Mouse (Mus musculus) spleen, adult 2 months (tissue): ENCODE data around the gene Slc30a6. TPM values are rescaled to one million over a fixed set of nuclear protein-coding genes. Genes with fewer than 3 reads are reported as not detected.

Source experiments
- DNase-seq, 2 experiments: peaks; one replicate each; pipeline versions ENCODE4 v3.0.0 to v3.0.0-alpha.2; 2012 to 2021; ENCODE audit warnings: low spot score in 2 of 2, low read depth in 1 of 2
- H3K27ac ChIP-seq: fragments of 200-500 bp; 2 replicates; pipeline ENCODE4 v1.5.1; 2012; ENCODE audit warnings: low read length, inconsistent platforms; ENCODE audit not compliant: insufficient read depth
- H3K27me3 ChIP-seq: fragments of 200-500 bp; 2 replicates; pipeline ENCODE4 v1.6.1; 2012; ENCODE audit warnings: mild to moderate bottlenecking, moderate library complexity, low read length, inconsistent platforms; ENCODE audit not compliant: control insufficient read depth, insufficient read depth
- H3K36me3 ChIP-seq: fragments of 200-500 bp; 2 replicates; pipeline ENCODE4 v1.6.1; 2012; ENCODE audit warnings: mild to moderate bottlenecking, low read length, inconsistent platforms; ENCODE audit not compliant: control insufficient read depth, insufficient read depth
- H3K4me1 ChIP-seq: fragments of 200-500 bp; 2 replicates; pipeline ENCODE4 v1.6.1; 2011; ENCODE audit warnings: inconsistent platforms; ENCODE audit not compliant: control insufficient read depth, insufficient read depth, insufficient read length
- H3K4me3 ChIP-seq: fragments of 200-500 bp; 2 replicates; pipeline ENCODE4 v1.5.1; 2011; ENCODE audit warnings: mild to moderate bottlenecking, inconsistent platforms; ENCODE audit not compliant: insufficient read depth, insufficient read length; ENCODE audit errors: extremely low read depth
- CTCF ChIP-seq: fragments of 200-500 bp; IDR thresholded peaks from 2 replicates; pipeline ENCODE4 v1.5.1; 2011; ENCODE audit warnings: mild to moderate bottlenecking, inconsistent platforms; ENCODE audit not compliant: insufficient read depth, insufficient read length, insufficient replicate concordance; ENCODE audit errors: extremely low read depth
- POLR2A ChIP-seq: fragments of 200-500 bp; IDR thresholded peaks from 2 replicates; pipeline ENCODE4 v1.6.1; 2011; ENCODE audit warnings: low read depth, low read length, inconsistent platforms
- WGBS: fragments of 180-500 bp; shearing (Covaris S2); methylation state at CpG from one replicate; pipeline ENCODE4 v1.1.7; 2018; 5-methylcytosine and 5-hydroxymethylcytosine counted together
- polyA plus RNA-seq: library from polyadenylated mRNA; depleted of rRNA; stranded (reverse); fragments of >200 nt; gene quantifications from 2 replicates; pipeline ENCODE4 v1.2.3, GENCODE M21; 2012

The Slc30a6 gene
- polyA plus RNA-seq, 1 experiment = 9.5 TPM

DNA sequence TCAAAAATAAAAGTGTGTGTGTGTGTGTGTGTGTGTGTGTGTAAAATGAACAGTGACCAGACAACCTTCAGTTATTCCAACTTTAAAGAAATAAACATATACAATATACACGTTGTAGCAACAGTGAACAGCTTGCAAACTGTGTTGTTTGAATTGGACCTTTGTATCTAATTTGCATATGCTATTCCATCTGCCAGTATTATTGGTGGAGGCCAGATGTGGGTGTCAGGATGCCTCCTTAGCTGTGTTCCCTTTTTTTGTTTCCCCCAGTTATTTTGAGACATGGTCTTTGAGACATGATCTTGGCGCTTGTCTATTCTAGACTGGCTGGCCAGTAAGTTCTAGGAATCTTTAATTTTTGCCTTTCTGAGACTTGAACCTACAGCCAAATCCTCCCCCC, 1.8 kb downstream of the Slc30a6 start:
- no peak for TF ChIP-seq CTCF
- TF ChIP-seq POLR2A = no peak
- no peaks in the 10 kb centered on the region for H3K36me3 ChIP-seq
- 61% methylated on average over 2 of the region's 2 CpGs for WGBS
- H3K4me1 ChIP-seq = peaks cover 6% of the 10 kb centered on the region; the same call in 1 of the 2 replicates
- DNase-seq = no peak
- no peak overlapping the region for H3K4me3 ChIP-seq
- H3K27ac ChIP-seq = no peak overlapping the region
- H3K27me3 ChIP-seq = no peaks in the 10 kb centered on the region

DNA sequence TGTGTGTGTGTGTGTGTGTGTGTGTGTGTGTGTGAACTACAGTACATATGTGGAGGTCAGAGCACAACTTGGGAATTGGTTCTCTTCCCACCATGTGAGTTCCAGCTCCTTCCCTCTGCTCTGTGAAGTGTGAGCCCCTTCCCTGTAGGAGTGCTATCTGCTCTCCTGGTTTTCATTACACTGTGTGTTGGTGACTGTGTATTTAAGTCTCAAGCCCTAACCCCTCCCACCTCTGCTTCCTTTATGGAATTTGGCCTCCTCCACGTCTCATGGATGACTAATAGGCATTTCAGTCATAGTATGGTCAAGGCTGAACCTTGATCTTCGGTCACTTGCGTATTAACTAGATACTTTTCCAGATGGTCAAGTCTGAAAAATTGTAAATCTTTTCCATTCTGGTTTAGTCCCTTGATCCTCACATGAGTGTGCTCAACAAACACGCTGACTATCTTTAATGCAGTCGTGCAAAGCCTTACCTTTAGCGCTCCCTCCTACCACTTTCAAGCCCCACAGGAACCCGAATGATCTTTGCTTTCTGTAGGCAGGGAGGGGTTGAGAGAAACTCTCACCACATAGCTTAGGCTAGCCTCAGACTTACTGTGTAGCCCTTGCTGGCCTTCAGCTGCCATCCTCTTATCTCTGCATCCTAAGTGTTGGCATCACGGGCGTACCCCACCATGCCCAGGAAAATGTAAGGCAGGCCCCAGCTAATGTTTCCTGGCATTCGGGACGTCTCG, 7.2 kb downstream of the Slc30a6 start:
- Histone ChIP-seq H3K4me1 (no peaks in the 10 kb centered on the region), H3K4me3 (no peak overlapping the region), H3K36me3 (peaks cover 14% of the 10 kb centered on the region), H3K27ac (no peak overlapping the region), H3K27me3 (no peaks in the 10 kb centered on the region)
- WGBS = 95% methylated on average over 12 of the region's 12 CpGs
- no peak for DNase-seq
- TF ChIP-seq CTCF (no peak), POLR2A (no peak)

DNA sequence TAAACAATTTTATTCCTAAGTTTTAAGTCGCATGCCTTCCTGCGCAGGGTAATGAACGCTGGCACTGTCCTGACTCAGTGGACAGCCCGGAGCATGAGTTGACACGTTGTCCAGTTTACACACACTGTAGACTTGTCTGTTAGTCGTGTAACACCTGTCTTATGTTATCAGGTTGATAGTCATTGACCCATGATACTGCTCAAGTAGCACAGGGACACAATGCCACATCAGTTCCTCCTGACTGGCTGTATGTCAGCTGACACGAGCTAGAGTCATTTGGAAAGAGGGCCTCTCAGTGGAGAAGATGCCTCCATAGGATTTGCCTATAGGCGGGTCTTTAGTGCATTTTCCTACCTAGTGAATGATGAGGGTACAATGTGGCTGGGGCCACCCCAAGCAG, 11.1 kb downstream of the Slc30a6 start:
- TF ChIP-seq POLR2A (no peak), CTCF (no peak)
- WGBS = 93% methylated on average over 8 of the region's 8 CpGs
- no peak for DNase-seq
- no peak overlapping the region for H3K27ac ChIP-seq
- H3K27me3 ChIP-seq = no peaks in the 10 kb centered on the region
- peaks cover 18% of the 10 kb centered on the region for H3K36me3 ChIP-seq
- no peaks in the 10 kb centered on the region for H3K4me1 ChIP-seq
- no peak overlapping the region for H3K4me3 ChIP-seq

DNA sequence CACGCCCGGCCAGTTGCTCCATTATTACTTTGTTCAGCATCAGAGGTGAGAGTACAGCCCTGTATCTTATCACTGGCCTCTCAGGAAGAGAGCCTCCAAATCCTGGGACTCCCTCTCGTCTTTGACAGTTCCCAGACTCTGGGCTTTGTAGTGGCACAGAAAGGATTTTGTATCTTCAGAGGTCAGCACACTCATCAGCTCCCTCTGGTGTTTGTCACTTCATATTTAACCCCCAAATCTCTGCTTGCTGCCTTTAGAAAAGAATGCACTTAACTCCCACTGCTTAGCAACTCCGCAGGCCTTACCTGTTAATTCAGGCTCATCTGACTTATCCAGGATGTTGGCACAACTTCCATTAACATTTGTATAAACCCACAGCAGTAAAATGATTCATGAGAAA, 14.3 kb downstream of the Slc30a6 start:
- no peak overlapping the region for H3K4me3 ChIP-seq
- no peaks in the 10 kb centered on the region for H3K4me1 ChIP-seq
- TF ChIP-seq CTCF (no peak), POLR2A (no peak)
- no peak overlapping the region for H3K27ac ChIP-seq
- no peaks in the 10 kb centered on the region for H3K27me3 ChIP-seq
- no peak for DNase-seq
- H3K36me3 ChIP-seq = peaks cover 14% of the 10 kb centered on the region
- WGBS = 90% methylated on average over 4 of the region's 4 CpGs

DNA sequence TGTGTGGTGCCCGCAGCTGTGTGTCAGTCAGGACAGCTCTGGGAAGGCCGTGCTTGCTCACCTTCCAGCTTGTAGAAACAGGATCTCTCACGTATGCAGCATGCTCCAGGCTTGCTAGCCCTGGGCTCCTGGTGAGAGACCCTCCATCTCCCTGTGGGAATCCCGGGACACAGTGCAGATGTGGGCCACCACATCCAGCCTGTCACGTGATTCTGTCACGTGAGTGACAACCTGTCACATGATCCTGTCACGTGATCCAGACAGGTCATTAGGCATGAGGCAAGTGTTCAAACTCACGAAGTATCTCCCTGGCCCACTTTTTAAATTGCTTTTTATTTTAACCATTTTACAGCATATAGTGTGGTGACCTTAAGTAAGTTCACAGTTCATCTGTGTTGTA, 17.9 kb downstream of the Slc30a6 start:
- no peaks in the 10 kb centered on the region for H3K4me1 ChIP-seq
- peaks cover 12% of the 10 kb centered on the region for H3K36me3 ChIP-seq
- H3K27ac ChIP-seq = no peak overlapping the region
- no peak for TF ChIP-seq CTCF
- TF ChIP-seq POLR2A = no peak
- H3K27me3 ChIP-seq = no peaks in the 10 kb centered on the region
- no peak overlapping the region for H3K4me3 ChIP-seq
- DNase-seq = no peak
- 93% methylated on average over 8 of the region's 8 CpGs for WGBS

DNA sequence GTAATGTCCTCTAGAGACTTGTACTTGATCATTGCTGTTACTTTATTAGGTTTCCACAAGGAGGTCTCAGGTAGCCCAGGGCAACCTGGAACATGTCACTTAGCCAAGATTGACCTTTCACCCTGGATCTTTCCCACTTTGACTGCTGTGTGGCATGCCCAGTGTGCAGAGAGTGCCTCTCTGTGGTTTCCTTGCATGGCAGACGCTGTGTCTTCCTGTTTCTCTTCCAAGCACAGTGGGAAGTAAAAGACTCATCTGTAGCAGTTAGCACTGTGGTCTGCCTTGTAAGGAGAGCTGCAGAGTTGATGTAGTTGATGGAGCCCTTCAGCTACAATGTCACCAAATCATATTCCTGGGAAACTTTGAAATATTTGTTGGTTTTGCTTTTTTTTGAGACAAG, 19.3 kb downstream of the Slc30a6 start:
- no peak for DNase-seq
- Histone ChIP-seq H3K27ac (no peak overlapping the region), H3K4me3 (no peak overlapping the region), H3K27me3 (no peaks in the 10 kb centered on the region), H3K36me3 (peaks cover 16% of the 10 kb centered on the region), H3K4me1 (no peaks in the 10 kb centered on the region)
- no peak for TF ChIP-seq POLR2A
- TF ChIP-seq CTCF = no peak
- WGBS = 22% methylated on average over 1 of the region's 1 CpGs

DNA sequence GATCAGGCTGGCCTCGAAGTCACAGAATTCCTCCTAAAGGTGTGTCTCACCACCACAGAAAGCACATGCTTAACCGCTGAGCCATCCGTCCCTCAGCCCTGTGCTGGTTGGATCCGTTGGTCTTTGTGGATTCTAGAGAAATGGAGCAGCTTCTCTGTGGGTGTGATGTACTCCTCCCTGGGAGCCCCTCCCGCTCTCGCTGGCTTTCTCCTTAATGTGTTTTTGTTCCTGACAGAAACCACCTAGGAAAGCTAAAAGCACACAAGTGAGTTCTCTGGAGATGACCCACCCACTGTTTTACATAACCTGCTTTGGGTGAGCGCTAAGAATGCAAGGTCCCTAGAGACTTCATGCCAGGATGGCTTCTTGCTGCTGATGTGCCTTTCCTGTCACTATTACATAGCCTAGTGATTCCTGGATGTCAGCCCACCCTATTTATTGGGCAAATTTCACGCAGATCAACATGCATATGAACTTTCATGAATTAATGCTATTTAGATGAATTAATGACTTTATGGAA, 21.5 kb downstream of the Slc30a6 start:
- Histone ChIP-seq H3K27ac (no peak overlapping the region), H3K4me3 (no peak overlapping the region), H3K4me1 (no peaks in the 10 kb centered on the region), H3K27me3 (no peaks in the 10 kb centered on the region), H3K36me3 (peaks cover 13% of the 10 kb centered on the region)
- peak in 1 of 2 experiments; percentile 7 for DNase-seq
- WGBS = 84% methylated on average over 8 of the region's 8 CpGs
- no peak for TF ChIP-seq POLR2A
- no peak for TF ChIP-seq CTCF
